Mouse (Mus musculus): ENCODE data around the gene Chst8. TPM values are rescaled to one million over a fixed set of nuclear protein-coding genes. Genes with fewer than 3 reads are reported as not detected.

Chst8 gene
- polyA plus RNA-seq, 1 experiment from 2014 or later: 0.49 TPM

GRCm38 (mm10) chr7:34653731-34654440 is 158.6 kb downstream of the Chst8 start:
- peaks cover 6% of the 10 kb centered on the region; the same call in 1 of the 2 replicates for H3K27me3 ChIP-seq (ENCODE audit: control insufficient read depth, insufficient read depth, low read length)
- H3K4me2 ChIP-seq (ENCODE audit: low read length): peak overlapping the region; percentile 98
- 0 out of 2 replicates have a peak, but pooled peaks cover 4% of the 10 kb centered on the region for H3K36me3 ChIP-seq (ENCODE audit: control insufficient read depth, insufficient read depth, low read length)
- H3K4me1 ChIP-seq (ENCODE audit: control insufficient read depth in 2 of 2, insufficient read depth in 2 of 2, low read length in 2 of 2): 0 out of 4 replicates have a peak, but pooled peaks cover 0 to 3% of the 10 kb centered on the region in 2 experiments
- ATAC-seq (ENCODE audit: insufficient number of reproducible peaks, insufficient read depth, low FRiP score, low read depth): 0 out of 2 replicates have a peak, but pooled peaks have one; percentile 38
- peak overlapping the region; percentile 79 for H3K9ac ChIP-seq (ENCODE audit: low read length)
- peak overlapping the region; percentile 66 to 77 for H3K4me3 ChIP-seq (ENCODE audit: control insufficient read depth in 1 of 2, insufficient read depth in 1 of 2, low read depth in 1 of 2, low read length in 2 of 2)
- H3K9me3 ChIP-seq (ENCODE audit: control insufficient read depth, low read length): no peaks in the 10 kb centered on the region
- under 1% methylated on average over 40 of the region's 64 CpGs for WGBS
- peak overlapping the region; percentile 63 to 83 for H3K27ac ChIP-seq (replicated peaks in 1 of 2; ENCODE audit: control insufficient read depth in 1 of 2, insufficient read depth in 1 of 2, low read depth in 2 of 2, low read length in 2 of 2)

GRCm38 (mm10) chr7:34652751-34653502 is 159.6 kb downstream of the Chst8 start:
- peak overlapping the region; percentile 79 for H3K9ac ChIP-seq (ENCODE audit: low read length)
- peaks cover 6% of the 10 kb centered on the region; the same call in 1 of the 2 replicates for H3K27me3 ChIP-seq (ENCODE audit: control insufficient read depth, insufficient read depth, low read length)
- H3K4me1 ChIP-seq (ENCODE audit: control insufficient read depth in 2 of 2, insufficient read depth in 2 of 2, low read length in 2 of 2): 0 out of 4 replicates have a peak, but pooled peaks cover 0 to 3% of the 10 kb centered on the region in 2 experiments
- peak overlapping the region; percentile 66 to 77 for H3K4me3 ChIP-seq (ENCODE audit: control insufficient read depth in 1 of 2, insufficient read depth in 1 of 2, low read depth in 1 of 2, low read length in 2 of 2)
- 1% methylated on average over 48 of the region's 48 CpGs for WGBS
- H3K4me2 ChIP-seq (ENCODE audit: low read length): peak overlapping the region; percentile 98
- H3K9me3 ChIP-seq (ENCODE audit: control insufficient read depth, low read length): no peaks in the 10 kb centered on the region
- 0 out of 2 replicates have a peak, but pooled peaks cover 4% of the 10 kb centered on the region for H3K36me3 ChIP-seq (ENCODE audit: control insufficient read depth, insufficient read depth, low read length)
- H3K27ac ChIP-seq (replicated peaks in 1 of 2; ENCODE audit: control insufficient read depth in 1 of 2, insufficient read depth in 1 of 2, low read depth in 2 of 2, low read length in 2 of 2): peak overlapping the region in 1 of 2 experiments; percentile 28; a peak in 1 of 4 replicates
- ATAC-seq (ENCODE audit: insufficient number of reproducible peaks, insufficient read depth, low FRiP score, low read depth): no peak

GRCm38 (mm10) chr7:34651381-34651780 is 161.1 kb downstream of the Chst8 start:
- Histone ChIP-seq H3K4me2 (ENCODE audit: low read length) (no peak overlapping the region), H3K27me3 (ENCODE audit: control insufficient read depth, insufficient read depth, low read length) (peaks cover 5% of the 10 kb centered on the region; the same call in 1 of the 2 replicates), H3K4me1 (ENCODE audit: control insufficient read depth in 2 of 2, insufficient read depth in 2 of 2, low read length in 2 of 2) (peaks cover 4 to 12% of the 10 kb centered on the region in 2 experiments; a peak in 2 of 4 replicates), H3K9me3 (ENCODE audit: control insufficient read depth, low read length) (no peaks in the 10 kb centered on the region), H3K4me3 (ENCODE audit: control insufficient read depth in 1 of 2, insufficient read depth in 1 of 2, low read depth in 1 of 2, low read length in 2 of 2) (no peak overlapping the region), H3K9ac (ENCODE audit: low read length) (no peak overlapping the region), H3K27ac (replicated peaks in 1 of 2; ENCODE audit: control insufficient read depth in 1 of 2, insufficient read depth in 1 of 2, low read depth in 2 of 2, low read length in 2 of 2) (no peak overlapping the region), H3K36me3 (ENCODE audit: control insufficient read depth, insufficient read depth, low read length) (0 out of 2 replicates have a peak, but pooled peaks cover 4% of the 10 kb centered on the region)
- no peak for ATAC-seq (ENCODE audit: insufficient number of reproducible peaks, insufficient read depth, low FRiP score, low read depth)
- 74% methylated on average over 2 of the region's 2 CpGs for WGBS

GRCm38 (mm10) chr7:34647052-34647451 is 165.5 kb downstream of the Chst8 start:
- H3K9ac ChIP-seq (ENCODE audit: low read length): no peak overlapping the region
- H3K36me3 ChIP-seq (ENCODE audit: control insufficient read depth, insufficient read depth, low read length): peaks cover 10% of the 10 kb centered on the region; the same call in 1 of the 2 replicates
- no peak overlapping the region for H3K4me2 ChIP-seq (ENCODE audit: low read length)
- H3K4me3 ChIP-seq (ENCODE audit: control insufficient read depth in 1 of 2, insufficient read depth in 1 of 2, low read depth in 1 of 2, low read length in 2 of 2): no peak overlapping the region
- ATAC-seq (ENCODE audit: insufficient number of reproducible peaks, insufficient read depth, low FRiP score, low read depth): no peak
- peaks cover 4 to 9% of the 10 kb centered on the region in 2 experiments; a peak in 2 of 4 replicates for H3K4me1 ChIP-seq (ENCODE audit: control insufficient read depth in 2 of 2, insufficient read depth in 2 of 2, low read length in 2 of 2)
- H3K27ac ChIP-seq (replicated peaks in 1 of 2; ENCODE audit: control insufficient read depth in 1 of 2, insufficient read depth in 1 of 2, low read depth in 2 of 2, low read length in 2 of 2): no peak overlapping the region
- 33% methylated on average over 9 of the region's 9 CpGs for WGBS
- no peaks in the 10 kb centered on the region for H3K27me3 ChIP-seq (ENCODE audit: control insufficient read depth, insufficient read depth, low read length)
- no peaks in the 10 kb centered on the region for H3K9me3 ChIP-seq (ENCODE audit: control insufficient read depth, low read length)

GRCm38 (mm10) chr7:34646144-34646795 is 166.2 kb downstream of the Chst8 start:
- Histone ChIP-seq H3K4me1 (ENCODE audit: control insufficient read depth in 2 of 2, insufficient read depth in 2 of 2, low read length in 2 of 2) (peaks cover 8 to 9% of the 10 kb centered on the region in 2 experiments; a peak in 2 of 4 replicates), H3K4me3 (ENCODE audit: control insufficient read depth in 1 of 2, insufficient read depth in 1 of 2, low read depth in 1 of 2, low read length in 2 of 2) (no peak overlapping the region), H3K9me3 (ENCODE audit: control insufficient read depth, low read length) (no peaks in the 10 kb centered on the region), H3K4me2 (ENCODE audit: low read length) (no peak overlapping the region), H3K27ac (replicated peaks in 1 of 2; ENCODE audit: control insufficient read depth in 1 of 2, insufficient read depth in 1 of 2, low read depth in 2 of 2, low read length in 2 of 2) (no peak overlapping the region), H3K36me3 (ENCODE audit: control insufficient read depth, insufficient read depth, low read length) (peaks cover 10% of the 10 kb centered on the region; the same call in 1 of the 2 replicates), H3K9ac (ENCODE audit: low read length) (no peak overlapping the region), H3K27me3 (ENCODE audit: control insufficient read depth, insufficient read depth, low read length) (no peaks in the 10 kb centered on the region)
- 63% methylated on average over 12 of the region's 12 CpGs for WGBS
- ATAC-seq (ENCODE audit: insufficient number of reproducible peaks, insufficient read depth, low FRiP score, low read depth): no peak

- Histone ChIP-seq H3K27ac (replicated peaks in 1 of 2; ENCODE audit: control insufficient read depth in 1 of 2, insufficient read depth in 1 of 2, low read depth in 2 of 2, low read length in 2 of 2) (no peak overlapping the region), H3K4me1 (ENCODE audit: control insufficient read depth in 2 of 2, insufficient read depth in 2 of 2, low read length in 2 of 2) (peaks cover 8 to 9% of the 10 kb centered on the region in 2 experiments; a peak in 2 of 4 replicates), H3K9me3 (ENCODE audit: control insufficient read depth, low read length) (no peaks in the 10 kb centered on the region), H3K4me2 (ENCODE audit: low read length) (no peak overlapping the region), H3K27me3 (ENCODE audit: control insufficient read depth, insufficient read depth, low read length) (no peaks in the 10 kb centered on the region), H3K9ac (ENCODE audit: low read length) (no peak overlapping the region), H3K36me3 (ENCODE audit: control insufficient read depth, insufficient read depth, low read length) (peaks cover 10% of the 10 kb centered on the region; the same call in 1 of the 2 replicates), H3K4me3 (ENCODE audit: control insufficient read depth in 1 of 2, insufficient read depth in 1 of 2, low read depth in 1 of 2, low read length in 2 of 2) (no peak overlapping the region)
- ATAC-seq (ENCODE audit: insufficient number of reproducible peaks, insufficient read depth, low FRiP score, low read depth): no peak
- WGBS: 86% methylated on average over 2 of the region's 2 CpGs
These were observed 166.9 kb downstream of the Chst8 start for GRCm38 (mm10) chr7:34645623-34646022.

- WGBS: 93% methylated on average over 18 of the region's 18 CpGs
- Histone ChIP-seq H3K9me3 (ENCODE audit: control insufficient read depth, low read length) (no peaks in the 10 kb centered on the region), H3K27ac (replicated peaks in 1 of 2; ENCODE audit: control insufficient read depth in 1 of 2, insufficient read depth in 1 of 2, low read depth in 2 of 2, low read length in 2 of 2) (no peak overlapping the region), H3K27me3 (ENCODE audit: control insufficient read depth, insufficient read depth, low read length) (no peaks in the 10 kb centered on the region), H3K4me2 (ENCODE audit: low read length) (no peak overlapping the region), H3K9ac (ENCODE audit: low read length) (no peak overlapping the region), H3K36me3 (ENCODE audit: control insufficient read depth, insufficient read depth, low read length) (peaks cover 11% of the 10 kb centered on the region; the same call in 1 of the 2 replicates), H3K4me1 (ENCODE audit: control insufficient read depth in 2 of 2, insufficient read depth in 2 of 2, low read length in 2 of 2) (peaks cover 8 to 9% of the 10 kb centered on the region in 2 experiments; a peak in 2 of 4 replicates), H3K4me3 (ENCODE audit: control insufficient read depth in 1 of 2, insufficient read depth in 1 of 2, low read depth in 1 of 2, low read length in 2 of 2) (no peak overlapping the region)
- no peak for ATAC-seq (ENCODE audit: insufficient number of reproducible peaks, insufficient read depth, low FRiP score, low read depth)
These were observed 167.9 kb downstream of the Chst8 start for GRCm38 (mm10) chr7:34644591-34644990.

All from heart, embryonic 14.5 days (tissue).